Mouse (Mus musculus): ENCODE results near the gene Rrm2. TPM values are rescaled to one million over a fixed set of nuclear protein-coding genes. Genes with fewer than 3 reads are reported as not detected.

Gene Rrm2
- total and polyA plus RNA-seq, 3 experiments, result 0.82 to 2.1 (median 1.8) TPM

GRCm38 (mm10) chr12:24686696-24687346 lies 21.2 kb upstream of the Rrm2 start:
- H3K27me3 ChIP-seq (ENCODE audit: control insufficient read depth, insufficient read depth, low read length), result no peaks in the 10 kb centered on the region
- no peaks in the 10 kb centered on the region for H3K36me3 ChIP-seq (ENCODE audit: control insufficient read depth, insufficient read depth, low read length)
- DNase-seq, result no peak
- no peaks in the 10 kb centered on the region for H3K79me2 ChIP-seq (replicated peaks; ENCODE audit: control insufficient read depth, insufficient read depth, low read length)
- peaks cover 2% of the 10 kb centered on the region for H3K4me1 ChIP-seq (ENCODE audit: control insufficient read depth, insufficient read depth, low read length)
- intact Hi-C loops (cut with DNase I), result no loop called here
- H3K9ac ChIP-seq (ENCODE audit: low read depth, low read length), result no peak overlapping the region
- H3K4me3 ChIP-seq, result no peak overlapping the region
- no peak for TF ChIP-seq POLR2A (IDR thresholded peaks at IDR 0.05; ENCODE audit: insufficient read depth, low read depth, low read length)
- H3K27ac ChIP-seq, result no peak overlapping the region
- 78% methylated on average over 11 of the region's 11 CpGs for WGBS

DNA sequence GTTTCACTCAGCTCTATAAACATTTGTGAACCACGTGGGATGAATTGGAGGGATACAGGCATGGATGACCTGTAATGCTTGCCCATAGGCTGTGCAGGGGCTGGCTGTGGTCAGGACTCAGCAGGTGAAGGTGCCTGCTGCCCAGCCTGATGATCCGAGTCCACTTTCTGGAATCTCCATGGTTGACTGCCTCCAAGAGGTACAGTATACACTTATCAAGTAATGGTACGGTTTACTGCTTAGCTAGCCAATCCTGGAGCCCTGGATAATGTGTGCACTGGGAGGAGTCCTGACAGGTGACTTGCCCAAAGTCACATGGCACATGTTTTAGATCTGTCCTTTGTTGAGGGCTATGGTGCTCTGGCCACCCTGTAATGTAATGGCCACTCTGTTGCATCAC lies 17.7 kb upstream of the Rrm2 start:
- H3K36me3 ChIP-seq (ENCODE audit: control insufficient read depth, insufficient read depth, low read length), result no peaks in the 10 kb centered on the region
- WGBS, result 80% methylated on average over 3 of the region's 3 CpGs
- H3K9ac ChIP-seq (ENCODE audit: low read depth, low read length), result no peak overlapping the region
- DNase-seq, result no peak
- H3K27ac ChIP-seq, result no peak overlapping the region
- intact Hi-C loops (cut with DNase I), result no loop called here
- H3K4me3 ChIP-seq, result no peak overlapping the region
- TF ChIP-seq CTCF (IDR thresholded peaks at IDR 0.05) (no peak), EP300 (IDR thresholded peaks at IDR 0.05; ENCODE audit: insufficient read depth, low read depth, low read length) (no peak), POLR2A (IDR thresholded peaks at IDR 0.05; ENCODE audit: insufficient read depth, low read depth, low read length) (no peak)
- no peaks in the 10 kb centered on the region for H3K4me1 ChIP-seq (ENCODE audit: control insufficient read depth, insufficient read depth, low read length)
- no peaks in the 10 kb centered on the region for H3K79me2 ChIP-seq (replicated peaks; ENCODE audit: control insufficient read depth, insufficient read depth, low read length)
- H3K27me3 ChIP-seq (ENCODE audit: control insufficient read depth, insufficient read depth, low read length), result no peaks in the 10 kb centered on the region

DNA sequence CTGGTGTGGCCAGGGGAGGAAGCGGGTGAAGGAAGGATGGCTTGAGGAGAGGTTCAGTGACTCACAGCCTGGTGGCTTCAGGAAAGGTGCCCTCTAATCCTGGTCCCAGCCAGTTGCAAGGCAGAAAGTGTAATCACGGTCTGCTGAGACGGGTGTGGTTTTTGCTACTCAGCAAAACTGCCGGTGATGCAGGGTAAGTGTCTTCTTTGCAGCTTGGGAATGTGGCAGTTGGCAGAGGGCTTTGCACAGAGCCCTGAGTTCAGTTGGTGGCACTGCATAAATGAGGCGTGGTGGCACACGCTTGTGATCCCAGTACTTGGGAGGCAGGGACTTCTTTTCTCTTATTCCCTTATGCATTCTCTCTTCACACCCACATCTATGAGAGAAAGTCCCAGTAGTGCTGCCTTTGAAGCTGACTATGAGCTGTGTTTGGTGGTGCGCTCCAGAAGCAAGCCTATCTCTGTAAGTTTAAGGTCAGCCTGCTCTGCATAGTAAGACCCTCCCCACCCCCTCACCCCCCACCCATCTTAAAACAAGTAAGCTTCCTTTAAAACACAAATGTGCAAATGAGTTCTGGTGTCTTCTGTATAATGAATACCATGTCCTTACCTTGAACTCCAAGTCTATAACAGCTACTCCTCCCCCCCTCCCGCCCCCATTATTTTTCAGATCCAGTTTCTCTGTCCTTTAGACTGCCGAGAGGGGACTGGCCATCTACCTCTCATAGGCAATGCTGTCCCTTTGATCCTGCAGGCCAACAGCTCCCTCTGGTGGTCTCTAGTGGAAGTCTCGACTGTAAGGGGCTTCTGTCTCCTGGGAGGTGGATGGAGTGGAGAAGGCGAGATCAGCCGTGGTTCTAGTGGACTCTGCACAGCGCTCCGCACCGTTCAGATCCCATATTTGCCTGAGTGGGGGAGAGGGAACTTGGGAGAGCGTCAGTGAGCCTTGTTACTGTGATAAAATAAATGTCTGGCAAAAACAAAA lies 11.2 kb upstream of the Rrm2 start:
- TF ChIP-seq EP300 (IDR thresholded peaks at IDR 0.05; ENCODE audit: insufficient read depth, low read depth, low read length), result peak; percentile 92
- peak; percentile 79 for TF ChIP-seq CTCF (IDR thresholded peaks at IDR 0.05)
- TF ChIP-seq POLR2A (IDR thresholded peaks at IDR 0.05; ENCODE audit: insufficient read depth, low read depth, low read length), result no peak
- no peak overlapping the region for H3K9ac ChIP-seq (ENCODE audit: low read depth, low read length)
- H3K36me3 ChIP-seq (ENCODE audit: control insufficient read depth, insufficient read depth, low read length), result no peaks in the 10 kb centered on the region
- no peaks in the 10 kb centered on the region for H3K27me3 ChIP-seq (ENCODE audit: control insufficient read depth, insufficient read depth, low read length)
- H3K4me1 ChIP-seq (ENCODE audit: control insufficient read depth, insufficient read depth, low read length), result no peaks in the 10 kb centered on the region
- WGBS, result 34% methylated on average over 16 of the region's 16 CpGs
- H3K79me2 ChIP-seq (replicated peaks; ENCODE audit: control insufficient read depth, insufficient read depth, low read length), result no peaks in the 10 kb centered on the region
- no peak overlapping the region for H3K27ac ChIP-seq
- DNase-seq, result peak; percentile 83 to 86
- intact Hi-C loops (cut with DNase I), result loop anchor here (1.0 to 2.0 kb wide), 5 partner anchors 16 to 226 kb away; partner anchors contain the start of gene Cys1
- H3K4me3 ChIP-seq, result no peak overlapping the region

DNA sequence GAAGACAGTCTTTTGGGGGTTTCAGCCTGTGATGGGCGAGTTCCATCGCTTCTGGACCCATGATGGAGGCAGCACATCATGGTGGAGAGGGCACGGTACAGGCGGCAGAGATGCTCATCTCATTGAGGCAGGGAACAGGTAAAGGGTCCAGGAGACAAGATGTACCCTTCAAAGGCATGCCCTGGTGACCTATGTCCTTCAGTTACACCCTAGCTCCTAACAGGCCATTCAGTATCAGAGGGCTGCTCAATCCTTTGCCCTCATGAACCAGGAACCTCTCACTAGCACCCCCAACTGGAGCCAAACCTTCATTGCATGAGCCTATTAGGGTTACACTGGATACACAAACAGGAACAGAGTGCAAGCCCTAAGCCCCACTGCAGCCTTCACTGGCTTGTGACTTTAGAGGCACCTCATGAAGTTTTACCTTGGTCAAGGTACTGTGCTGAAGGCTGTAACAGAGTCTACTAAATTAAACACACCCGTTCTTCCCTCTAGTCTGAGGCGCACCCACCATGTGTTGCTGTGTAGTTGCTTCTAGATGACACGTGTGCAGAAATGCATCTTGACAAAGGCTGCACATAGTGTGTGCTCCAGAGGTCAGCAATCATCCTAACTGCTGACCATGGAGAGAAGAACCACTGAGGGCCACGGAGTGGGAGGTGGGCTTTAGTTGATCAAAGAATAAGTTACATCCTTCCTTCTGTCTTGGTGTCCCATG lies 10.4 kb upstream of the Rrm2 start:
- H3K9ac ChIP-seq (ENCODE audit: low read depth, low read length), result no peak overlapping the region
- intact Hi-C loops (cut with DNase I), result loop anchor here (1.0 to 2.0 kb wide), 5 partner anchors 17 to 227 kb away; partner anchors contain the start of gene Cys1
- TF ChIP-seq CTCF (IDR thresholded peaks at IDR 0.05), result no peak
- TF ChIP-seq EP300 (IDR thresholded peaks at IDR 0.05; ENCODE audit: insufficient read depth, low read depth, low read length), result no peak
- no peak for TF ChIP-seq POLR2A (IDR thresholded peaks at IDR 0.05; ENCODE audit: insufficient read depth, low read depth, low read length)
- H3K27me3 ChIP-seq (ENCODE audit: control insufficient read depth, insufficient read depth, low read length), result no peaks in the 10 kb centered on the region
- H3K79me2 ChIP-seq (replicated peaks; ENCODE audit: control insufficient read depth, insufficient read depth, low read length), result no peaks in the 10 kb centered on the region
- H3K36me3 ChIP-seq (ENCODE audit: control insufficient read depth, insufficient read depth, low read length), result no peaks in the 10 kb centered on the region
- H3K4me1 ChIP-seq (ENCODE audit: control insufficient read depth, insufficient read depth, low read length), result no peaks in the 10 kb centered on the region
- H3K4me3 ChIP-seq, result no peak overlapping the region
- no peak for DNase-seq
- 57% methylated on average over 8 of the region's 8 CpGs for WGBS
- H3K27ac ChIP-seq, result no peak overlapping the region

DNA sequence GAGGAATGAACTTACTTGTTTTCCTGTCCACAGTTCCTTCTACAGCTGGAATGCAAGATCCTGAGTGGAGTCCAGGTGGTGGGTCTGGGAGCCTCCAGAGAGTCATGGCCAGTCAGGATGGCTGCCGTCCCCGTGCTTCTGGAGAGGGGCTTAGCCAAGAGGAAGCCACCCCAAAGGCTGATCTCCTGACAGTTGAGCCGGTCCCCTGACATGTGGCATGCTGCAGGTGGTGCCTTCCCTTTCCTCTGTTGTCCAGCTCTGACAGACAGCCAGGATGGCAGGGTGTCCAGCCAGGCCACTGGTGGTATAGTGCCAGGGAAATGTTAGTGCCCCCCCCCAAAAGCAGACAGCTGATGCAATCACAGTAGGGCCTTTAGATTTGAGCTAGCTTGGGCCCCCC lies 9.5 kb upstream of the Rrm2 start:
- no peak overlapping the region for H3K4me3 ChIP-seq
- intact Hi-C loops (cut with DNase I), result no loop called here
- no peaks in the 10 kb centered on the region for H3K27me3 ChIP-seq (ENCODE audit: control insufficient read depth, insufficient read depth, low read length)
- 58% methylated on average over 3 of the region's 3 CpGs for WGBS
- H3K36me3 ChIP-seq (ENCODE audit: control insufficient read depth, insufficient read depth, low read length), result no peaks in the 10 kb centered on the region
- H3K27ac ChIP-seq, result no peak overlapping the region
- no peak overlapping the region for H3K9ac ChIP-seq (ENCODE audit: low read depth, low read length)
- TF ChIP-seq POLR2A (IDR thresholded peaks at IDR 0.05; ENCODE audit: insufficient read depth, low read depth, low read length) (no peak), CTCF (IDR thresholded peaks at IDR 0.05) (no peak)
- no peak for DNase-seq
- no peaks in the 10 kb centered on the region for H3K79me2 ChIP-seq (replicated peaks; ENCODE audit: control insufficient read depth, insufficient read depth, low read length)
- no peaks in the 10 kb centered on the region for H3K4me1 ChIP-seq (ENCODE audit: control insufficient read depth, insufficient read depth, low read length)
